Mouse (Mus musculus) cerebellum, adult 2 months (tissue): Measurements from ENCODE around the gene Cpa2.

Experiments used
- CTCF ChIP-seq: fragments of 200-500 bp; IDR thresholded peaks from 2 replicates; pipeline ENCODE4 v1.5.1; 2011; ENCODE audit warnings: low read depth, mild to moderate bottlenecking, control low read depth, low read length, moderate library complexity, borderline replicate concordance; ENCODE audit not compliant: insufficient read depth
- POLR2A ChIP-seq: fragments of 200-500 bp; IDR thresholded peaks from 2 replicates; pipeline ENCODE4 v1.6.1; 2011; ENCODE audit warnings: low read length, control low read depth, borderline replicate concordance; ENCODE audit not compliant: insufficient read depth

- TF ChIP-seq CTCF (no peak), POLR2A (no peak)
These were observed 2.5 kb downstream of the Cpa2 start for GRCm38 (mm10) chr6:30543851-30544250.
